Mouse (Mus musculus) lung, postnatal 36 days (tissue): ENCODE results near the gene Rnf113a2.
A peak's percentile ranks its signal among the peaks of the same experiment; 100 is the strongest.

Experiments
- DNase-seq: peaks from one replicate; pipeline ENCODE4 v3.0.0; 2022; ENCODE audit warnings: mixed read lengths

The Rnf113a2 gene

DNA sequence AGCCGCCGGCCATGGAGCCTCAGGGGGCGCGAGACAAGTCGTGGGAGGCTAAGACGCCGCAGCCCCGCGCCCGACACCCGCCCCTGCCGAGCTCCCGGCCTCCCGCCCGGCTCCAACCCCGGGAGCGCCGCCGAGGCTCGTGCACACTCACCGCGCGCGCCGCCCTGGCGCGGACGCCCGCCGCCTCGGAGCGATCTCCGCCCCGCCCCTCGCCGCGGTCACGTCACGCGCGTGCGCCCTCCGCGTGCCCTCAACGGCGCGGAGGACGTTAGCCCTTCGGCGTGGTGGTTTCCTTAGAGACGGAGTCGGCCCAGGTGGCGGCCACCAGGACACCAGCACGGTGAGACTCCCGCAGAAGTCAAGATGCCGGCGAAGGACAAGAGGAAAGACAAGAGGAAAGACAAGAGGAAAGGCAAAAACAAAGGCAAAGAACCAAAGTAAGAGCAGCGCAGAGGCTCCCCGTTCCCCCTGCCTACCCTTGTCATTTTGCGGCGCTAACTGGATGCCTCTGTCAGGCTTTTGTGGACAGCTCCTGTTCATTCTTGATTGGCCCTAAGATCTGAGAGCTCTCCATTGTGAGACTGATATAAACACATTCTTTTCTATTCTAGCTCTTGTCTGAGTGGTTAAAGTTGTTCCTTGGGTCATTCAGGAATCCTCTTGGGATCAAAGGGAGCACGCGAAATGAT, 8.0 kb upstream of the Rnf113a2 start, which contains the start of the genes Entpd5 and Bbof1:
Gene Entpd5, minus strand, starts transcription at position 211 of the 689 bp plus-strand sequence.
Gene Bbof1, plus strand, starts transcription at position 253 of the 689 bp plus-strand sequence.
- DNase-seq, result peak; percentile 92

DNA sequence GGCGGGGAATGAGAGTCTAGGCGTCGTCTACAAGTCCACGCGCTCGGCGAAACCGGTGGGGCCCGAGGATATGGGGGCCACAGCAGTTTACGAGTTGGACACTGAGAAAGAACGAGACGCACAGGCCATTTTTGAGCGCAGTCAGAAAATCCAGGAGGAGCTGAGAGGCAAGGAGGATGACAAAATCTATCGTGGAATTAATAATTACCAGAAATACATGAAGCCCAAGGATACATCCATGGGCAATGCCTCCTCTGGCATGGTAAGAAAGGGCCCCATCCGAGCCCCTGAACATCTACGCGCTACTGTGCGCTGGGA, 568 bp downstream of the Rnf113a2 start:
- DNase-seq, result no peak

DNA sequence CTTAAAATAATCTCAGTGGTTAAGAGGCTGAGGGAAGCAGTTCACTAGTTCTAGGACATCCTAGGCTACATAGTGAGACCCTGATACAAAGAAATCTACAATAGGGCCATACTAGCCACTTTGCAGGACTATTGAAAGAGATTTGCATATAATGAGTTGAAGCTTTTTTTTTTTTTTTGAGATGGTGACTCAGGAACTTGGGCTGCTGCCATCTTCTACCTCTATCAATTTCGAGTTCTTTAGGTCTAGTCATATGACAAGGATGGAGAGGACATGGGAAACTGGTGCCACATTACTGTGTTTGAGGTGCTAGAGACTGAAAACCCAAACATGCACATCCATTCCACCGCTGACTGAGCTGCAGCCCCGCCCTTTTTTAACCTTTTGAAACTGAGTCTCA, 7.0 kb downstream of the Rnf113a2 start:
- no peak for DNase-seq

DNA sequence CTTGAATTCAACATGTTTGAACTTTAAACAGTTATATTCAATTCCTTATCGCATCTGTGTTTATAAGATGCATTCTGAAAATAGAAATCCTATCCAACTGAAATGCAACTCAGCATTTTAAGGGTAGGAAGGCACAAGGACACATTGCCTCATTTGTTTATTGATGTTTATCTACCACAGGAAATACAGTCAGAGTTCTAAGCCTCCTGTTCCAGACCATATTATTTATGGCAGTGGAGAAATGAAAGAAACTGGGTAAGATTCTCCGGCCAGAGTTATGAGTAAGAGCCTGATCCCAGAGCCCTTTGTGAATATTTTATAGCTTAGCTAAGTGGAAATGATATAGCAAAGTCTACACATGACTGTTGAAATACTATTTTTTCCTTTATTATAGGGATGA, 12.8 kb downstream of the Rnf113a2 start:
- no peak for DNase-seq

DNA sequence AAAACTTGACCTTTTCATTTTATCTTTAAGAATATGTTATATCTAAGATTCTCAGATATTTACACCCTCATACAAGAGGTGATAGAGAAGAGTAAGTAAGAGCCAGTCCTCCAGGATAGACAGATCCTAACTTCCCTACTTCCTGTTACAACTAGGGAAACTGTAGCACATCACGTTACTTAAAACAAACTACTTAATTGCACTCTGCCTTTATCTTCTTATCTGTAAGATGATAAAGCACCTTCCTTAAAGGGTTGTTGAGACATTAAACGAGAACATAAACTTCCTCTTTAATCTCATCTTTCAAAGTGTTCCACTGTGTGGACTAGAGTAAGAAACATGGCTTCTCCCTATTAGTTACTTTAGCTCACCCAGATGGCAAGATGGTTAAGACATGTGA, 21.7 kb downstream of the Rnf113a2 start:
- no peak for DNase-seq

DNA sequence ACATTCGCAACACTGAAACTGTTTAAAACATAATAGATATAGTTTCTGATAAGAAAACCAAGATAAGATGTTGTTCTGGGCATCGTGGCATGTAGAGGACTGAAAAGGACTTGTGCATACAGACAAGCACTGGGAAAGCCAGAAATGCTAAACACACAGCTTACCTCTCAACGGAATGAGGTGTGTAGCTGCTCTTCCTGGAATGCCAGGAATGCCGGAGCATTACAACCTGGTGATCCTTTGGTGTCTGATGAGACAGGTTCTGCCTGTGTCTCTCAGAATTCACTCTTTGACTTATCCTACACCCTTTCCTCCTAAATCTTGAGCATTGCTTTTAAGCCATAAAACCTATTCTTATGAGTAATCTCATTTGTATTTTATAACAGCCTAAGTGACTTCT, 25.5 kb downstream of the Rnf113a2 start:
- no peak for DNase-seq

DNA sequence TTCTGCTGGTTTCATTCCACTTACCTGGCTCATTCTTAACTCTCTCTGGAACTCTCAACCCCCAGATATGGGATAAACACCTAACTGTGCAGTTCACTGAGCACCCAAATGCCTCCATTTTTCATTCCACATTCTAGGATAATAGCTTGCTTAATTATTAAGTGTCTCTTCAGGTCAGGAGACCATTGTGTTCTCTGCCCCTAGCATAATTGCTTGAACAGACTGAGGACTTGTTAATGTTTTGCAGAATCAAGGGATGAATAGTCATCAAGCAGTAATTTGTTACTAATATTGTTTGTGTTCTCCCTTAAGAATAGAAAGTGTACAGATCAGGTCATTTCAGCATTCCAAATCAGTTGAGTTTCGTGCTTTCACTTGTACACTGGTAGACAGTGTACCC, 30.4 kb downstream of the Rnf113a2 start:
- DNase-seq, result no peak

DNA sequence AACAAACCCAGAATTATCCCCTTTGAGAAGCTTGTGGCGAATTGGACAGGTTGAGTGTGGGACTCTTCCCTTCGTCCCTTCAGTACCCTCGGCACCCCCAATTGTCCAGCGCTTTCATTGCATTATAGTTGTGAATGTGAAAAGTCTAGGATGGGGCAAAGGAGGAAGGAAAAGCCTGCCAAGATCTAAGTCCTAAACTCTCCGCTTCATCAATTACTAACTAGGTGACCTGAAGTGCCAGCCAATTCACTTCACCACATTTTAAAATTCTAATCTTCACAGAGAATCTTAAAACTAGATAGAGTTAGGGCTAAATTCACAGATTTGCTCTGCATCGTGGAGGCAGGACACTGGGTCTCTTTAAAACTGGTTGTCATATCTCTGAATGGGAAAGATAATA, 31.2 kb downstream of the Rnf113a2 start:
- no peak for DNase-seq

DNA sequence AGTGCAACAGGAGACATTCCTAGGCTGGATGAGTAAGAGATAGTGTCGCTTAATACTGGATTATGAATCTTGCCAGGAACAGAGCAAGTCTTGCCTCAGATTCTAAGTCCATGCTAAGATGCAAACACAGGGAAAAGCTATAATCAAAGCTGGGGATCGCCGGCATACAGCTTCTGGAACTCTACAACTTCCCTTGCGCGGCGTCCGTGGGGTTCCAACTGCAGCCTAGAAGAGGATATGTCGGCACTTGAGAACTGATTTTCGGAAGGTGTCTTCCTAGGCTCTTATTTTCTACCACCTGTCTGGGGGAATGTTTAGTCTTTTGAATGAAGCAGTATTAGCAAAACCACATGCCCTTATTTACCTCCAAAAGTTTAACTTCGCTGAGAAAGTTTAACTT, 32.9 kb downstream of the Rnf113a2 start:
- DNase-seq, result no peak

DNA sequence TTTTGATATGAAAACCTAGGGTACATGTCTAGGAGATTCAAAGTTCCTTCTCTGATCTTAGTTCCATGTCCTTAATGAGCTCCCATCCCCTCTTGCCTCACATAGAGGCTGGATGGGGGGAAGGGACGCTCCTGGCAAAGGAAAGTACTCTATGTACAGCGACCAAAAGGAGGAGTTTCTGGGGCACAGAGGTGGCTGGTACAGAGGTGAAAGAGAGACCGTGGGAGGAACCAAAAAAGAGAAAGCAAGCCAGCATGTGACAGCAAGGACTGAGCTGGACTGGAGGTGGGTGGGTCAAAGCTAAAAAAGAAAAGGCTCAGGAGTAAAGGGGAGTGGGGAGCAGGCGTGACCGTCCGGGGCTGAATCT, 33.3 kb downstream of the Rnf113a2 start:
- peak; percentile 71 for DNase-seq

DNA sequence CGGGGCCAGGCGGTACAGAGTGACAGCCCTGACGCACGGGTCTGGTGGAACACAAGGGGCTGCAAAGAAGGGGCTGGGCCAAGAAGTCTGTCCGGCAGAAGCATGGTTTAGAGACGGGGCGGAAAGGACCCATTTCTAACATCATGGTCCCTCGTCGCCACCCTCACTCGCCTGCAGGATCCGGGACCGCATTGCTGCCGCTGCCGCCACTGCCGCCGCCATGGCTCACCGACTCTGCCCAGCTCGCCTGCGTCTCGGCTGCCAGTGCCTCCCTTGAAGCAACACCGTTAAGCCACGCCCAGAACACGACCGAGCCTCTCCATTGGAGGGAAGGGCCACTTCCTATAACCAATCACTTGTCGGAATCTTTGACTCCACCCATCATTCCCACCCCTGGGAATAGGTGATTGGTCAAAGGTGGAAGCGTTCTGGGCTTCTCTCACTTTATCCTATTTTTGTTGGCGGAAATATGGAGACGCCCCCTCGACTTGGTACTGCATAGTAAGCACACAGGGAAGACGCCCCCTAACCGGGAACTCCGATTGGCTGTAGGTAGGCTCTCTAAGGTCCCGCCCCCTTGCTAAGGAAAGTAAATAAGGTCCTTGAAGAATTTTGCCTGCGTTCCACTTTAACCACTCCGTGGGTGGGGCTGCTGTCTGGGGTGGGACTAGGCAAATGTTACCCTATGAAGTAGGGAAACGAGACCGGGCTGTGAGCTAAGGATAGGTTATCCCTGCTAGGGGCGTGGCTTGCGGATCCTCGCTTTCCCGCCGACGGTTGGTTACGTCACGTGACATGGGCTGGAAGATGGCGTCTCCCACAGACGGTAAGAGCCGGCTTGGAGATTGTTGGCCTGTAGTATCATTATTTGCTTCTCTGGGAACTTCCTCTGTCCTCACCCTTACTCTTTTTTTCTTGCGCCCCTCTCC, 34.0 kb downstream of the Rnf113a2 start, which contains the start of the genes Aldh6a1 and Lin52:
Gene Aldh6a1, minus strand, starts transcription at position 287 of the 929 bp plus-strand sequence.
Gene Lin52, plus strand, starts transcription at position 705 of the 929 bp plus-strand sequence.
- peak; percentile 100 for DNase-seq

DNA sequence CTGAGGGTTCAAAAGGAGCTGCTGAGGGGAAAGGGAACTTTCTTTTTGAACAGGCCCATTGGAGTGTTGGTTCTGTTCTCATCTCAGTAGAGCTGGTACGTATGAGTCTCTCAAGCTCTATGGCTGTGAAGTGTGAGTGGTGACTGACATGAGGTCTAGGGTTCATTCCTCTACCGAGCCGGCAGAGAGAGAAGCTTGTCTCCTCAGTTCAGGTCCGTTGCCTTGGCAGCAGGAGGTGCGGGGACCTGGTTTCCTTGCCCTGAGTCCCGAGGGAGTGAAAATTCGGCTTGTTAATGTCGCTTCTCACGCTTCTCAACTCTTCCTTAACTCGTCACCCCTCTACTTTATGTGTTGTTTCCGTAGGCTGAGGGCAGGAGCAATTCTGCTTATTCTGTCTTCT, 34.8 kb downstream of the Rnf113a2 start:
- no peak for DNase-seq

DNA sequence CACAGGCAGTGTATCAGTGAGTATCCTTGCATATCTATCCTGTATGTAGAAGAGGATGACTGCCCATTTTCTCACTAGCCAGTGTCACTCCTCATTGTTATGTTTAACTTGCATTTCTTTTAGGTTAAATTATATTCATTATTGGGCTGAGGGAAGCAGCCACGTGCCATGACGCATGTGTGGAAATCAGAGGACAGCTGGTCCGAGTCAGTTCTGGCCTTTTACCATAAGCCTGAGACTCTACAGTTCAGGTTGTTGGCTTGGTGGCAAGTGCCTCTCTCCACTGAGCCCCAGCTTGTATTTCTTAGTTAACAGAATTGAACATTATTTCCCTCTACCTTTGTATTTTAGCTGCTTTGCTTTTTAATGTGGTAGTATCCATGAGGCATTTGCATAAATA, 39.9 kb downstream of the Rnf113a2 start:
- no peak for DNase-seq

DNA sequence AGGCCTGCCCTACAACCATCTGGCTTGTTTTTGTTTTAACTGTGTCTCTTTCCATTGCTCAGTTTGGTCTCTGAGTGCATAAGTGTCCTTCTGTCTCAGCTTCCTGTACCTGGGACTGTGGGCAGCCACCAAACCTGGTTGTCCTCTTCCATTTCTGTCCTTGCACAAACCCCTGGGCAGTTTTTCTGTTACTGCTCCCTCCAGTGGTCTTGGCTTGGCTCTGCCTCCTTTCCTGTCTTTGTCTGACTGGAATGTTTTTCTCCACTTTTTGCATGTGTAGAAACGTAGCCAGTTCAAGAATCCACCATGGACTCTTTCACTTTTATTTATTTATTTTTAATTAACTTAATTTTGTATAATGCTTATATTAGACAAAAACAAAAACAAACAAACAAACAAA, 42.8 kb downstream of the Rnf113a2 start:
- DNase-seq, result no peak

DNA sequence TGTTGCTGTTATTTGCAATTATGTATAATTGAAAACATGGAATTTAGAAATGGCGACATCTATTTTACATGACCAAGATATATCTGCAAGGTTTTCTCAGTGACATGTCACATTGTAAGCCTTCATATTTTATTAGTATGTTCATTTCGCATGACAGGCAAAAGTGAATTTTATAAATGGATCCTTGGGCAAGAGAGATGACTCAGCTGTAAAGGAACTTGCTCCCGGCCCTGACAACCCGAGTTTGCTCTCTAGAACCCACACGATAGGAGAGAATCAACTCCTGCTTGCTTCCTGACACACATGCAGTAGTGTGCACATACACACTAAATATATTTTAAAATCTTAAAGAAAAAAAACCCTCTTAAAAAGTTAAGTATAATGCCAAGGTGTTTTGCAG, 44.4 kb downstream of the Rnf113a2 start:
- no peak for DNase-seq

DNA sequence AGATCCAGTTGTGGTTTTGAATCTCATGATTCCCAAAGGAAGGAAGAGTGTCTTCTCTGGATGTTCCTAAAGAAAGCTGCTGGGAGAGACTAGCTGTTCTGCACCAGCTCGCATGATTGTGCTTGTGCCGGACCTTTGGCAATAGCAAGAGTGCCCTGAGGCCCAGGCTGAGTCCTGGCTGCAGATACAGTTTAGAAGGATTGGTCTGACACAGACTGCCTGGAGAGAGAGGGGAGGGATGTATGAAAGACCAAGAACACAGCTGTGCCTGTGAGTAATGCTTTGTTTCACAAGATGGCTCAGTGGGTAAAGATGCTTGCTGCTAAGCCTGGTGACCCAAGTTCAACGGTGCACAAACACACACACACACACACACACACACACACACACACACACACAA, 45.9 kb downstream of the Rnf113a2 start:
- no peak for DNase-seq
